Mouse (Mus musculus) neural tube, embryonic 15.5 days (tissue): ENCODE data around the gene Hist1h3i. TPM values are rescaled to one million over a fixed set of nuclear protein-coding genes. Genes with fewer than 3 reads are reported as not detected.
"Not testable (repeated sequence)": the region's sequence is repeated elsewhere in the genome, so short reads cannot be mapped to it uniquely, and the experiment has no call there.

Source experiments
- ATAC-seq: fragments of 200-750 bp; cut with Nextera tagmentation; 2 replicates; pipeline ENCODE4 v1.8.0; 2017; ENCODE audit warnings: mild to moderate bottlenecking, moderate TSS enrichment, moderate library complexity; ENCODE audit not compliant: low FRiP score
- H3K27ac ChIP-seq: fragments of 300-500 bp; sonication (generic); replicated peaks from 2 replicates; pipeline ENCODE4 v1.5.1; 2015; ENCODE audit warnings: mild to moderate bottlenecking, inconsistent platforms
- H3K27me3 ChIP-seq: fragments of 300-500 bp; sonication (generic); replicated peaks from 2 replicates; pipeline ENCODE4 v1.6.1; 2015; ENCODE audit warnings: inconsistent platforms
- H3K36me3 ChIP-seq: fragments of 300-500 bp; sonication (generic); 2 replicates; pipeline ENCODE4 v1.6.1; 2015; ENCODE audit warnings: inconsistent platforms
- H3K4me1 ChIP-seq: fragments of 300-500 bp; sonication (generic); 2 replicates; pipeline ENCODE4 v1.6.1; 2015; ENCODE audit warnings: inconsistent platforms
- H3K4me2 ChIP-seq: fragments of 300-500 bp; sonication (generic); 2 replicates; pipeline ENCODE4 v1.6.1; 2015; ENCODE audit warnings: inconsistent platforms, mild to moderate bottlenecking, moderate library complexity
- H3K4me3 ChIP-seq: fragments of 300-500 bp; sonication (generic); replicated peaks from 2 replicates; pipeline ENCODE4 v1.5.1; 2015; ENCODE audit warnings: mild to moderate bottlenecking, inconsistent platforms
- H3K9ac ChIP-seq: fragments of 300-500 bp; sonication (generic); replicated peaks from 2 replicates; pipeline ENCODE4 v1.6.1; 2015; ENCODE audit warnings: mild to moderate bottlenecking, inconsistent platforms
- H3K9me3 ChIP-seq: fragments of 300-500 bp; sonication (generic); replicated peaks from 2 replicates; pipeline ENCODE4 v1.6.1; 2016; ENCODE audit warnings: inconsistent platforms
- WGBS: fragments of 180-500 bp; shearing (Covaris S2); methylation state at CpG from one replicate; pipeline ENCODE4 v1.1.7; 2015; ENCODE audit warnings: mixed read lengths; 5-methylcytosine and 5-hydroxymethylcytosine counted together
- microRNA-seq: library from miRNA; unstranded; fragments of <30 nt; microRNA quantifications from one replicate; pipeline ENCODE4, GENCODE M21; 2017
- polyA plus RNA-seq: library from polyadenylated mRNA; unstranded; fragments of >200 nt; fragmentation: Nextera tagmentation; extraction: Ambion mirVana; gene quantifications from 2 replicates; pipeline ENCODE4 v1.2.1, GENCODE M21; 2015

Hist1h3i gene
- polyA plus RNA-seq, 1 experiment from 2014 or later: 20.1 TPM

DNA sequence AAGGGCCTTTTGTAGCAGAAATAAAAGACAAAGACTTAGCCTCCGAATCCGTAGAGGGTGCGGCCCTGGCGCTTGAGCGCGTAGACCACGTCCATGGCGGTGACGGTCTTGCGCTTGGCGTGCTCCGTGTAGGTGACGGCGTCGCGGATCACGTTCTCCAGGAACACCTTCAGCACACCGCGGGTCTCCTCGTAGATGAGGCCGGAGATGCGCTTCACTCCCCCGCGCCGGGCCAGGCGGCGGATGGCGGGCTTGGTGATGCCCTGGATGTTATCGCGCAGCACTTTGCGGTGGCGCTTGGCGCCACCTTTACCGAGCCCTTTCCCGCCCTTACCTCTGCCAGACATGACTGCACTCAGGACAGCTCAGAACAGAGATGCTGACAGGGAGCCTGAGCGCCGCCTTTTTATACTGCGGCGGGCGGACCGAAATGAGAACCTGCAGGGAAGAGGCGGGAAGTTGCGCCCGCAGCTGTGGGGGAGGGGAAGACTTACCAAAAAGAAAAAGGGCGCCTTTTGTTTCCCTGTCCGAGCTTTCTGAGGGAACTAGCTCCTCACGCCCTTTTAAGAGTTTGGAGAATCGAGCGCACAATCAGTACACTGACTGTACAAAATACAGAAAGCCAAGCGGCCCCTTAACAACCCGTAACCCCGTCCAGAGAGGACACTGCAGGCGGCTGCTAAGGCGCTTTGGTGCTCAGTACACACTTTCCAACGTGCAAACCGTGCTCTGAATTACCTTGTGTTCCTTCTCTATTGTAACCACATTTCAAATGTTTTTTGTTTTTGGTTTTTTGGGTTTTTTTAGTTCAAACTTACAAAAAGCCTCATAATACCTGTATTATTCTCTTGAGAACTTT, 32.8 kb downstream of the Hist1h3i start, which contains the start of gene Hist1h4k:
Gene Hist1h4k (minus strand): TSS at position 347 of the 859 bp plus-strand sequence.
- Histone ChIP-seq H3K9ac (peak within 1 kb of the TSS; percentile 55), H3K4me1 (peaks cover 28% of the 10 kb centered on the region), H3K4me3 (peak within 1 kb of the TSS; percentile 48), H3K4me2 (peak within 1 kb of the TSS; percentile 71), H3K27ac (peak within 1 kb of the TSS; percentile 89)
- H3K36me3 ChIP-seq, H3K27me3 ChIP-seq, H3K9me3 ChIP-seq: not testable (repeated sequence)
- peak; percentile 90 for ATAC-seq
- 0% methylated on average over 42 of the region's 56 CpGs for WGBS

DNA sequence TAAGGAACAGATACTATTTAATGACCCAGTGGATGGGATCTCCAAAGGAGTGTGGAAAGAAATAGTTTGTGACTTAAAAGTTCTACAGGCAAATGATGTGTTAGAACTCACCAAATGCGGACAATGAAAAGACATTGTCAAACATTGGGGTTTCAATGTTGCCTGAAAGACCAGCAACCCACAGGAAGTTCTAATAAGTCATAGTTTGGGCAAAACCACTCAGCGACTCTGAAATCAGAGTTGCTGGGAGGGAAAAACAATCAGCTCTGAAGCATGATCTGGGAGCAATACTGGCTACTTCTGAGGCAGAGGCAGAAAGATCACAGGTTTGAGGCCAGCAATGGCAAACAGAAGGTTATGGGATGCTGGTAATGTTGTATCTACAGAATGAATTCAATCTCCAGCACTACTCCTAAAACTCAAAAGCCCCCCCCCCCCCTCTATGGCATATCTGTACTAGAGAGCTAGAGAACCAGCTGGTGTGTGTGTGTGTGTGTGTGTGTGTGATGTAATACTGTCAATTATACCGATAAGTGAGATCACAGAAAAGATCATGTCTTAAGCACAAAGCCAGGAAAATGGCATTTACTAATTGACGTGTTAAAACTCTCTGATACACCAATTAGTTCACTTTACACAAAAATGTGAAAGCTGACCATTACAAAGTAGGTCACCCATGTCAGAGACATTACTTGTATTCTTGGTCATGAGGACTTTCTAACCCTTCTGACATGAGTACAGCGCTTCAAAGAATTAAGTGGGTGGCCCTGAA, 33.6 kb downstream of the Hist1h3i start:
- peaks cover 24% of the 10 kb centered on the region for H3K4me1 ChIP-seq
- no peak for ATAC-seq
- H3K4me3 ChIP-seq: peak overlapping the region; percentile 48
- no peaks in the 10 kb centered on the region for H3K27me3 ChIP-seq
- peak overlapping the region; percentile 89 for H3K27ac ChIP-seq
- no peaks in the 10 kb centered on the region for H3K36me3 ChIP-seq
- H3K4me2 ChIP-seq: peak overlapping the region; percentile 71
- WGBS: 7% methylated on average over 5 of the region's 5 CpGs
- peak overlapping the region; percentile 55 for H3K9ac ChIP-seq
- H3K9me3 ChIP-seq: no peaks in the 10 kb centered on the region

DNA sequence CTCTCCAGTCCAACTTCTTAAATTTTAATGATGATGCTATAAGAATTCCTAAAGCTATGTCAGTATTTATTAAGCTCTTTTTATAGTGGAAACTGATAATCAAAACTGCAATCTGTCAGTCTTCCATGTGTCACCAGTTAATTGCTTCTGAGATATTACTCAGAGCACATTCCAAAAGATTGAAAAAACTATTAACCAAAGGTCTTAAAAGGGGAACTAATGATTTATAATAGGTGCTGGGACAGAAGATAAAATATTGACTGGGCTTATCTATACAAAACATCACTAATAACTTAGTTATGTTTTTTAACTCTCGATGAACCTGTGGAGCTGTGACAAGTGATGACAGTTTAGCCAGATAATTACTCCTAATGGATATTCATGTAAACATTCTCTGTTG, 38.2 kb downstream of the Hist1h3i start:
- 92% methylated on average over 1 of the region's 1 CpGs for WGBS
- peaks cover 14% of the 10 kb centered on the region for H3K4me1 ChIP-seq
- H3K9me3 ChIP-seq: no peaks in the 10 kb centered on the region
- H3K36me3 ChIP-seq: no peaks in the 10 kb centered on the region
- no peaks in the 10 kb centered on the region for H3K27me3 ChIP-seq
- H3K4me2 ChIP-seq: no peak overlapping the region
- ATAC-seq: no peak
- H3K4me3 ChIP-seq: no peak overlapping the region
- H3K27ac ChIP-seq: no peak overlapping the region
- no peak overlapping the region for H3K9ac ChIP-seq

DNA sequence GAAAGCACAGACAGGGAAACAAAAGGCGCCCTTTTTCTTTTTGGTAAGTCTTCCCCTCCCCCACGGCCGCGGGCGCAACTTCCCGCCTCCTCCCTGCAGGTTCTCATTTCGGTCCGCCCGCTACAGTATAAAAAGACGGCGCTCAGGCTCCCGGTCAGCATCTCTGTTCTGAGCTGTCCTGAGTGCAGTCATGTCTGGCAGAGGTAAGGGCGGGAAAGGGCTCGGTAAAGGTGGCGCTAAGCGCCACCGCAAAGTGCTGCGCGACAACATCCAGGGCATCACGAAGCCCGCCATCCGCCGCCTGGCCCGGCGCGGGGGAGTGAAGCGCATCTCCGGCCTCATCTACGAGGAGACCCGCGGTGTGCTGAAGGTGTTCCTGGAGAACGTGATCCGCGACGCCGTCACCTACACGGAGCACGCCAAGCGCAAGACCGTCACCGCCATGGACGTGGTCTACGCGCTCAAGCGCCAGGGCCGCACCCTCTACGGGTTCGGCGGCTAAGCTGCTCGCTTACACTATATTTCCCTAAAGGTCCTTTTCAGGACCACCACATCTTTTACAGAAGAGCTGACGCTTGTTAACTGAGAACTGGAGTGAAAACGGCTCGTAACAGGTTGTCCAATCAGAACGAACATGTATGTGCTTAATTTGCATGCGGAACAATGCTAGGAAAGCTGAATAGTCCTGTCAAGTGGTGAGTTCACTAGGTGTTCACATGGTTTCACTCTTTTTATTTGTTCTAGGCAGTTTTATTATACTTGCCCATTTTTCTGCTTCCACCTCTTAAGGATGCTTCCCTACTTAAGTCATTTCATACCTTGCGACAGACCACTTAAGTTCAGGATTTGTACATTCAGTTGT, 48.0 kb downstream of the Hist1h3i start, which contains the start of gene Hist1h4j:
Gene Hist1h4j (plus strand): TSS at position 159 of the 862 bp plus-strand sequence.
- peak within 1 kb of the TSS; percentile 80 for H3K4me2 ChIP-seq
- peak; percentile 93 for ATAC-seq
- not testable (repeated sequence) for H3K27me3 ChIP-seq, H3K36me3 ChIP-seq, H3K9me3 ChIP-seq
- H3K9ac ChIP-seq: peak within 1 kb of the TSS; percentile 67
- WGBS: under 1% methylated on average over 46 of the region's 56 CpGs
- peak within 1 kb of the TSS; percentile 96 for H3K27ac ChIP-seq
- peaks cover 19% of the 10 kb centered on the region for H3K4me1 ChIP-seq
- H3K4me3 ChIP-seq: peak within 1 kb of the TSS; percentile 43

DNA sequence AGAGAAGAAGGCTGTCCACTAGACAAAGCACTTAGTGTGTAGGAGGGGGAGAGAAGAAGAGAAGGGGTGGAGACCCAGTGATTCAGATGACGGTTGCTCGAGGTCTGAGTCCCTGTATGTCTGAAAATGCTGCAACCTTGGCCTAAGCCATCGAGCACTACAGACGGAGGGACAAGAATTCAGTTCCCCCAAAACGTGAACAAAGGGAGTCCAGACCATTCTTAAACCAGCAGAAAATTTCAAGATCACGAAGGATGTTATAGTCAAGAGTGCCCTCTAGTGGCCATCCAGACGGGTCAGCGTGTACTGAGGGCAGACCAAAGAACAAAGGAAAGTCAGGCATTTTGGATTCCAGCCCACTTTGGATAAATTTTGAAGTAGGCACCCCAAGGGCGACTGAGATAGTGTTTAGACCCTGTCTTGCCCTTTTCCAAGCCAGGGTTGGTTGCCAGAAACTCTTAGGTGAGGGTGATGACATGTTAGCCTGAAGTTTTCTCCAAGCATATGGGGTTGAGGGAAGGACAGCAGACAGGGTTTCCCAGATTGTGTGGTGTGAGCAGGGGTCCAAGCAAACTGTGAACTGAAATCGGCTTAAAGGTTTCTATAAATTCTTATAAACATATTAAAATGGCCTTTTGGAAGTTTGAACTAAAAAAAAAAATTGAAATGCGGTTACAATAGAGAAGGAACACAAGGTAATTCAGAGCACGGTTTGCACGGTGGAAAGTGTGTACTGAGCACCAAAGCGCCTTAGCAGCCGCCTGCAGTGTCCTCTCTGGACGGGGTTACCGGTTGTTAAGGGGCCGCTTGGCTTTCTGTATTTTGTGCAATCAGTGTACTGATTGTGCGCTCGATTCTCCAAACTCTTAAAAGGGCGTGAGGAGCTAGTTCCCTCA, 48.9 kb downstream of the Hist1h3i start:
- no peaks in the 10 kb centered on the region for H3K9me3 ChIP-seq
- peaks cover 19% of the 10 kb centered on the region for H3K4me1 ChIP-seq
- peak overlapping the region; percentile 80 for H3K4me2 ChIP-seq
- peak overlapping the region; percentile 67 for H3K9ac ChIP-seq
- no peaks in the 10 kb centered on the region for H3K36me3 ChIP-seq
- H3K27me3 ChIP-seq: no peaks in the 10 kb centered on the region
- 0% methylated on average over 21 of the region's 21 CpGs for WGBS
- peak; percentile 85 for ATAC-seq
- H3K27ac ChIP-seq: peak overlapping the region; percentile 96
- peak overlapping the region; percentile 43 for H3K4me3 ChIP-seq

DNA sequence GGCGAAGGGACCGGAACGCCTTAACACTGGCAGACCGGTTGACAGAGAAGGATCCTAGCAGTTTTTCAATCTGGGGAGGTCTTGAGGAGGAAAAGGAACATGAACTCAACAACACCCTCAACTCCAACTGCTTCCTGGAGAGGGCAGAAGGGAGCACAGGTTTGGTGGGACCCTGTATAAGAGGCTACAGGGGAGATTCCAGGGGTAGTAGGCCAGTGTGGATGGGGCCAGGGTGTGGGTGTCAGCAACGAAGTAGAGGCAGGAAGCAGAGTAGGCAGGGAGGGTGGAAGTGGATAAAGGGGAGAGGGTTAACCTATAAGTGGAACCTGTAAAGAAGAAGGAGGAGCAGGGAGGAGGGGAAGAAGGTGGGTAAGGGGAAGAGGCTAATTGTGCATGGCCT, 49.7 kb downstream of the Hist1h3i start:
- Histone ChIP-seq H3K9me3 (no peaks in the 10 kb centered on the region), H3K4me3 (no peak overlapping the region), H3K4me1 (peaks cover 19% of the 10 kb centered on the region), H3K27ac (peak overlapping the region; percentile 96), H3K9ac (no peak overlapping the region), H3K36me3 (no peaks in the 10 kb centered on the region), H3K4me2 (peak overlapping the region; percentile 80; the same call in 1 of the 2 replicates), H3K27me3 (no peaks in the 10 kb centered on the region)
- 63% methylated on average over 5 of the region's 5 CpGs for WGBS
- ATAC-seq: 0 out of 2 replicates have a peak, but pooled peaks have one; percentile 15

Small RNAs within 50 kb of the gene (microRNA-seq; reads per million reads assigned to microRNA genes)
- gene Gm19658: not detected
- gene Gm44346: not detected
- not detected for gene Gm44454
- not detected for gene Gm44466

Other genes with a start within 250 kb of the Hist1h3i start
- gene Olfr1366, start 240.6 kb downstream of the Hist1h3i start, polyA plus RNA-seq: 0.08 and 0.11 TPM in 2 replicates
- gene Olfr1535, start 223.5 kb downstream of the Hist1h3i start, polyA plus RNA-seq: 0.04 TPM in 2 replicates
- not detected in 2 replicates for gene Olfr1364, start 201.6 kb downstream of the Hist1h3i start, polyA plus RNA-seq
- not detected in 2 replicates for gene Olfr1362, start 169.3 kb downstream of the Hist1h3i start, polyA plus RNA-seq
- 0.04 TPM in 1 of 2 replicates, not detected in the other for gene Olfr11, start 140.9 kb downstream of the Hist1h3i start, polyA plus RNA-seq
- gene Olfr1361, start 120.0 kb downstream of the Hist1h3i start, polyA plus RNA-seq: not detected in 2 replicates
- not detected in 2 replicates for gene Olfr1360, start 106.0 kb downstream of the Hist1h3i start, polyA plus RNA-seq
- not detected in 2 replicates for gene Olfr1359, start 85.3 kb downstream of the Hist1h3i start, polyA plus RNA-seq
- not detected in 2 replicates for gene Hist1h2bl, start 67.2 kb downstream of the Hist1h3i start, polyA plus RNA-seq
- 7.9 and 9.5 TPM in 2 replicates for gene Hist1h2ai, start 66.9 kb downstream of the Hist1h3i start, polyA plus RNA-seq
- gene Hist1h3h, start 65.7 kb downstream of the Hist1h3i start, polyA plus RNA-seq: 3.2 and 5.6 TPM in 2 replicates
- 0.87 and 2.3 TPM in 2 replicates for gene Hist1h2bm, start 61.3 kb downstream of the Hist1h3i start, polyA plus RNA-seq
- 0.45 and 0.56 TPM in 2 replicates for gene Hist1h4j, start 48.3 kb downstream of the Hist1h3i start, polyA plus RNA-seq
- 2.2 and 2.7 TPM in 2 replicates for gene Hist1h4k, start 32.9 kb downstream of the Hist1h3i start, polyA plus RNA-seq
- gene Hist1h2ak, start 29.5 kb downstream of the Hist1h3i start, polyA plus RNA-seq: 5.6 and 7.7 TPM in 2 replicates
- not detected in 2 replicates for gene Hist1h2bn, start 29.2 kb downstream of the Hist1h3i start, polyA plus RNA-seq
- gene Hist1h1b, start 2.7 kb downstream of the Hist1h3i start, polyA plus RNA-seq: 2.2 and 5.8 TPM in 2 replicates
- 4.1 TPM in 1 of 2 replicates, not detected in the other for gene Hist1h2an, start 3.8 kb upstream of the Hist1h3i start, polyA plus RNA-seq
- gene Hist1h2bp, start 4.1 kb upstream of the Hist1h3i start, polyA plus RNA-seq: 0.56 and 1.8 TPM in 2 replicates
- gene Hist1h2bq, start 26.8 kb upstream of the Hist1h3i start, polyA plus RNA-seq: 3.9 and 10.2 TPM in 2 replicates
- 1.5 TPM in 1 of 2 replicates, not detected in the other for gene Hist1h2ao, start 27.1 kb upstream of the Hist1h3i start, polyA plus RNA-seq
- gene Hist1h4m, start 28.4 kb upstream of the Hist1h3i start, polyA plus RNA-seq: not detected in 2 replicates
- 3.9 and 6.9 TPM in 2 replicates for gene Hist1h4n, start 48.8 kb upstream of the Hist1h3i start, polyA plus RNA-seq
- gene Hist1h2ap, start 50.1 kb upstream of the Hist1h3i start, polyA plus RNA-seq: 380 and 932 TPM in 2 replicates
- gene Hist1h2br, start 50.4 kb upstream of the Hist1h3i start, polyA plus RNA-seq: 3.4 and 10.4 TPM in 2 replicates
- gene Zfp184, start 161.7 kb upstream of the Hist1h3i start, polyA plus RNA-seq: 10.3 and 11.5 TPM in 2 replicates
- 0.11 TPM in 1 of 2 replicates, not detected in the other for gene Pom121l2, start 197.8 kb upstream of the Hist1h3i start, polyA plus RNA-seq
- 0.09 and 167 TPM in 2 replicates for gene Prss16, start 226.4 kb upstream of the Hist1h3i start, polyA plus RNA-seq